Mouse (Mus musculus): ENCODE measurements at regions not wholly inside any gene's neighbourhood (a gene's known extent, or its start where the extent isn't known, plus 50 kb on each side); places are given as distances from the start of the nearest gene placed in this dataset.
A peak's percentile ranks its signal among the peaks of the same experiment; 100 is the strongest.

DNA sequence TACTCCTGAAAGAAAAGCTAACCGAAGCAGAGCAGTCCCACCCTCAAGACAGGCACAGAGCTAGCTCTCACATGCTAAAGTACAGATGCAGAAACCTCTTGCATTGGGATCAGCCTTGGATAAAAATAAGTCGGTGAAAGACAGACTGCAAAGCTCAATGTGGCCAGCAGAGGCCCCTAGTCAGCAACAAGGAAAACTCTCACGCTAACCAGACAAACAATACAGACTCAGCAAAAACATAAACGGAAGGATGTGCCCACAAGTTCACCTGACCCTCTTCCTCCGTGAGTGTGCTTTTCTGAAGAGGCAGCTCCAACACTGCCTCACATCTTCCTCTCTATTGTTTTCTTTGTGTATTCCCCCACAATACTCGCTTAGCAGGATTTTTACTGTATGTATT, 77.8 kb downstream of the Rpia start:
- 20% methylated on average over 6 of the region's 6 CpGs for WGBS
- H3K4me3 ChIP-seq (ENCODE audit: low read depth, low read length), result no peak overlapping the region
- H3K27ac ChIP-seq (ENCODE audit: low read depth, low read length), result no peak overlapping the region

DNA sequence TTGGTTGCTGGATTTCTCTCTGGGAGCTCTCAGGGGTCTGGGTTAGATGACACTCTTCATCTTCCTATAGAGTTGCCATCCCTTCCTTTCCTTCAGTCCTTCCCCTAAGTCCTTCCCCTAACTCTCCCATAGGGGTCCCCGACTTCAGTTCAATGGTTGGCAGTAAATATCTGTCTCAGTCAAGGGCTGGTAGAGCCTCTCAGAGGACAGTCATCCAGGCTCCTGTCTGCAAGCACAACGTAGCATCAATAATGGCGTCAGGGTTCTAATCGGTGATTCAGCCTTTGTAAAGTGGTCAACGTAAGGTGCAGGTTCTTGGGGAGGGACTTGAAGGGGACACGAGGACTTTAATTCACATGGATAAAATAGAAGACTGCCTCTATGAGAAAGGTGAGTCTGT, 78.4 kb downstream of the Rpia start:
- Histone ChIP-seq H3K27me3 (ENCODE audit: control insufficient read depth, insufficient read depth, low read length) (no peaks in the 10 kb centered on the region), H3K9me3 (ENCODE audit: control insufficient read depth, low read length) (no peaks in the 10 kb centered on the region), H3K36me3 (ENCODE audit: control insufficient read depth, insufficient read depth, low read length) (no peaks in the 10 kb centered on the region), H3K27ac (ENCODE audit: low read depth, low read length) (no peak overlapping the region), H3K4me1 (replicated peaks; ENCODE audit: control insufficient read depth, insufficient read depth, low read length) (no peaks in the 10 kb centered on the region), H3K9ac (ENCODE audit: low read depth, low read length) (no peak overlapping the region), H3K4me3 (ENCODE audit: low read depth, low read length) (no peak overlapping the region), H3K4me2 (replicated peaks; ENCODE audit: low read depth, low read length) (no peak overlapping the region)
- DNase-seq (ENCODE audit: low spot score) (no peak), ATAC-seq (ENCODE audit: low FRiP score) (peak; percentile 8; the same call in 1 of the 2 replicates)
- 75% methylated on average over 6 of the region's 6 CpGs for WGBS

More for the DNA sequence above, 77.8 kb downstream of the Rpia start:
- ATAC-seq (ENCODE audit: low FRiP score) (peak; percentile 52), DNase-seq (ENCODE audit: low spot score) (peak; percentile 77)
- no peaks in the 10 kb centered on the region for H3K27me3 ChIP-seq (ENCODE audit: control insufficient read depth, insufficient read depth, low read length)
- H3K4me2 ChIP-seq (replicated peaks; ENCODE audit: low read depth, low read length), result no peak overlapping the region
- H3K36me3 ChIP-seq (ENCODE audit: control insufficient read depth, insufficient read depth, low read length), result no peaks in the 10 kb centered on the region
- no peaks in the 10 kb centered on the region for H3K4me1 ChIP-seq (replicated peaks; ENCODE audit: control insufficient read depth, insufficient read depth, low read length)
- H3K9ac ChIP-seq (ENCODE audit: low read depth, low read length), result no peak overlapping the region
- no peaks in the 10 kb centered on the region for H3K9me3 ChIP-seq (ENCODE audit: control insufficient read depth, low read length)

DNA sequence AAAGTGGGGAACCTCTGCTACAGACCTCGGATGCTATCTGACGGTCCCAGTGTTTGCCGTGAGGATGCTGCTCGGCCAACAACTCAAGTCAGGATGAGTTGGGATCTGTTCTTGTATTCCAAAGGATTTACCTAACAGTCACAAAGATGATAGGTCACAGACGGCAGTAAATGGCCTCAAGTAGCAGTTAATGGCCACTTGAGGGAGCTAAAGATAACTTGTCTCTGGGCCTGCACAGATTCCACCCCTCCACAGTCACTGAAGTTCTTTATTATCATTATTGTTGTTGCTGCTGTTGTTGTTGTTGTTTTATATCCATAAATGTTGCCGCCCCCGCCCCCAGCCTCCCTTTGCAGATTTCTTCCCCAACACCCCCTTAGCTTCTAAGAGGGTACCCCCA, 78.9 kb downstream of the Rpia start:
- DNase-seq (ENCODE audit: low spot score) (peak; percentile 37), ATAC-seq (ENCODE audit: low FRiP score) (peak; percentile 2; the same call in 1 of the 2 replicates)
- Histone ChIP-seq H3K4me1 (replicated peaks; ENCODE audit: control insufficient read depth, insufficient read depth, low read length) (no peaks in the 10 kb centered on the region), H3K27ac (ENCODE audit: low read depth, low read length) (no peak overlapping the region), H3K4me3 (ENCODE audit: low read depth, low read length) (no peak overlapping the region), H3K9me3 (ENCODE audit: control insufficient read depth, low read length) (no peaks in the 10 kb centered on the region), H3K36me3 (ENCODE audit: control insufficient read depth, insufficient read depth, low read length) (no peaks in the 10 kb centered on the region), H3K4me2 (replicated peaks; ENCODE audit: low read depth, low read length) (no peak overlapping the region), H3K9ac (ENCODE audit: low read depth, low read length) (no peak overlapping the region), H3K27me3 (ENCODE audit: control insufficient read depth, insufficient read depth, low read length) (no peaks in the 10 kb centered on the region)
- WGBS, result 47% methylated on average over 7 of the region's 7 CpGs

DNA sequence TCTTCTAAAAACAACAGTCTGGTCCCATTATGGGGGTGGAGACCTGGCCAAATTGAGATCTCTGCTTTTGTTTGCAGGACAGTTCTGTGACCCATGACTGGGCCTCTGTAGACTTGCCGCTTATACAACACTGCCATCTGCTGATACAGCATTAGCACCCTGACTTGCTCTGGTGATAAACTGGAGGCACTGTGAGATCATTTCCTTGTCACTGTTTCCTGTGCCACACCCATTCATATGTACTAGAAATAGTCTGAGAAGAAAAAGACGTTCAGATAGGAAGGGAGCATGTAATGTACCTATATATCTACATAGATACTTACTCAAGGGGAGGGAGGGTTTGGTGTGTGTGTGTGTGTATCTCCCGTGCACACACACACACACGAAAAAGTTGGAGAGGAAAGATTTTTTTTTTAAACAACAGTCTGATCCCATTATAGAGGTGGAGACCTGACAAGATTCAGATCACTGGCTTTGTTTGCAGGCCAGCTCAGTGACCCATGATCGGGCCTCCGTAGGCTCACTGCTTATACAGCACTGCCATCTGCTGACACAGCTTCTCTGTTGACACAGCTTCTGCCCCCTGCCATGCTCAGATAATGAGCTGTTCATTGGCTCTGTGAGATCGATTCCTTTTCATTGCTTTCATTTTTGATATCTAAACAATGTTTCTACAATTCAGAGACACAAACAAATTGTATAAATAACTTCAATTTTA, 82.5 kb downstream of the Rpia start:
- peak; percentile 57 for DNase-seq (ENCODE audit: low spot score)
- H3K27ac ChIP-seq (ENCODE audit: low read depth, low read length), result no peak overlapping the region
- H3K9ac ChIP-seq (ENCODE audit: low read depth, low read length), result no peak overlapping the region
- no peaks in the 10 kb centered on the region for H3K36me3 ChIP-seq (ENCODE audit: control insufficient read depth, insufficient read depth, low read length)
- H3K9me3 ChIP-seq (ENCODE audit: control insufficient read depth, low read length), result no peaks in the 10 kb centered on the region
- H3K4me1 ChIP-seq (replicated peaks; ENCODE audit: control insufficient read depth, insufficient read depth, low read length), result no peaks in the 10 kb centered on the region
- H3K4me3 ChIP-seq (ENCODE audit: low read depth, low read length), result no peak overlapping the region
- WGBS, result 7% methylated on average over 7 of the region's 7 CpGs
- peak; percentile 85 for ATAC-seq (ENCODE audit: low FRiP score)
- H3K4me2 ChIP-seq (replicated peaks; ENCODE audit: low read depth, low read length), result no peak overlapping the region
- H3K27me3 ChIP-seq (ENCODE audit: control insufficient read depth, insufficient read depth, low read length), result no peaks in the 10 kb centered on the region

DNA sequence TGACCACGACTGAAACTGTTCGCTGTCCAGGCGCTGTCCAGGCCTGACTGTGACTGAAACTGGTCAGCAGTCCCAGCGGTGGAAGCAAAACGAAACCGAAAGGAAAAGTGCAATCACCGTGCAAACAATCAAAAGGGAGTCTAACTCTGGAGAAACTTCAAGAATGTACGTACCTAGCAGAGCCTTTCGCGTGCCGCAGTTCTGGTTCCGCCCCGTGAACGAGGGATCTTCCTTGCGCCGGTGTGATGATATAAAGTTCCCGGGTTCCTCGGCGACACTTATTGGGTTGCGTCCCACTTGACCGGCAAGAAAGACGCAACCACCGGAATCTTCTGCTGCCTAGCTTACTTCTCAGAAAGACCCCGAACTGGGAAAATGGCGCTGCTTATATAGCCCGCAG, 96.4 kb downstream of the Rpia start:
- ATAC-seq (ENCODE audit: low FRiP score), result no peak
- H3K4me2 ChIP-seq (replicated peaks; ENCODE audit: low read depth, low read length), result no peak overlapping the region
- 96% methylated on average over 26 of the region's 26 CpGs for WGBS

More for the DNA sequence above, 96.4 kb downstream of the Rpia start:
- no peak overlapping the region for H3K4me3 ChIP-seq (ENCODE audit: low read depth, low read length)
- no peak for DNase-seq (ENCODE audit: low spot score)
- H3K9me3 ChIP-seq (ENCODE audit: control insufficient read depth, low read length), result no peaks in the 10 kb centered on the region
- no peak overlapping the region for H3K9ac ChIP-seq (ENCODE audit: low read depth, low read length)
- H3K27me3 ChIP-seq (ENCODE audit: control insufficient read depth, insufficient read depth, low read length), result no peaks in the 10 kb centered on the region
- no peak overlapping the region for H3K27ac ChIP-seq (ENCODE audit: low read depth, low read length)
- no peaks in the 10 kb centered on the region for H3K36me3 ChIP-seq (ENCODE audit: control insufficient read depth, insufficient read depth, low read length)
- H3K4me1 ChIP-seq (replicated peaks; ENCODE audit: control insufficient read depth, insufficient read depth, low read length), result no peaks in the 10 kb centered on the region

All from hindbrain, embryonic 11.5 days (tissue).